In the genomic region with DNA sequence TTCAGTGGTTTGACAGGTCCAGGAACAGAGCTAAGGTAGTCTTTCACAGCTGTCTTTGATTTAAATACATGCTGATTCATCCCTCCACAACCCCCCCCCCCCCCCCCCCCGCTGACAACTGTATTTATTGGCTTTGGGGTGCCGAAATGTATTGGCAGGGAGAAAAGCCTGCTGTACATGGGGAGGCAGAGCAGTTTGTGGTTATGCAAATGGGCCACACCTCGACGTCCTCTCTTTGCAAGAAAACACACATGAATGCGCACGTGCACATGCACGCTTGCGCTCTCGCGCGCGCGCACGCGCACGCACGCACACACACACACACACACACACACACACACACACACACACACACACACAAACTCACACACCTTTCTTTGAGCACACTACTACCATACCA, we compare ENCODE assay signal across 9 mouse cellular contexts. TPM values are rescaled to one million over a fixed set of nuclear protein-coding genes. Genes with fewer than 3 reads are reported as not detected.
DNase-seq lines count a peak whose midpoint lies in the region; ATAC-seq and TF ChIP-seq lines count a peak whose summit lies in the region.
"Had no signal": no experiment of that assay in that cellular context is flagged by ENCODE, and none has a peak within 500 bp of the region (broad histone marks: within the 10 kb centered on the region; RNA-seq: fewer than 3 reads in every experiment).

No protein-coding gene starts in this region.

- no peaks in the 10 kb centered on the region for H3K79me2 ChIP-seq in heart, adult 2 months (replicated peaks; ENCODE audit: control insufficient read depth, insufficient read depth, low read length)

- no peaks in the 10 kb centered on the region for H3K36me3 ChIP-seq in heart, adult 2 months (ENCODE audit: control insufficient read depth, insufficient read depth, low read length)
- H3K36me3 ChIP-seq in limb, embryonic 13.5 days = no peaks in the 10 kb centered on the region
- H3K36me3 ChIP-seq in stomach, embryonic 16.5 days (ENCODE audit: control insufficient read depth, insufficient read depth, low read length) = no peaks in the 10 kb centered on the region

- peak overlapping the region; percentile 34 for H3K4me2 ChIP-seq in limb, embryonic 13.5 days (replicated peaks)
- H3K4me2 ChIP-seq in stomach, embryonic 16.5 days (ENCODE audit: low read depth, low read length) = 0 out of 2 replicates have a peak overlapping the region, but pooled peaks have one; percentile 17

- no peak overlapping the region for H3K27ac ChIP-seq in heart, adult 2 months
- H3K27ac ChIP-seq in limb, embryonic 13.5 days = no peak overlapping the region
- no peak overlapping the region for H3K27ac ChIP-seq in stomach, embryonic 16.5 days (ENCODE audit: low read length)

- no peak for TF ChIP-seq CTCF in heart, adult 2 months (IDR thresholded peaks at IDR 0.05)

- peak; percentile 12 for DNase-seq in heart, adult 11 months
- DNase-seq in heart, adult 2 months = no peak
- peak; percentile 31 to 45 for DNase-seq in right cerebral cortex, postnatal 10 days (ENCODE audit: low spot score in 2 of 2)
- no peak for DNase-seq in right cerebral cortex, postnatal 25 days
- DNase-seq in embryo, embryonic 10.5 days (ENCODE audit: low spot score) = no peak
- no peak for DNase-seq in kidney, postnatal 25 days
- DNase-seq: adrenal gland, adult 2 months had no signal

- no peak overlapping the region for H3K9ac ChIP-seq in heart, adult 2 months (ENCODE audit: low read depth, low read length)
- no peak overlapping the region for H3K9ac ChIP-seq in limb, embryonic 13.5 days
- H3K9ac ChIP-seq in stomach, embryonic 16.5 days (ENCODE audit: low read length) = no peak overlapping the region

- H3K4me3 ChIP-seq in heart, adult 2 months = no peak overlapping the region
- H3K4me3 ChIP-seq in limb, embryonic 13.5 days = no peak overlapping the region
- no peak overlapping the region for H3K4me3 ChIP-seq in stomach, embryonic 16.5 days (replicated peaks; ENCODE audit: low read length)

- no peak for ATAC-seq in limb, embryonic 13.5 days (ENCODE audit: low FRiP score, low read depth)
- no peak for ATAC-seq in stomach, embryonic 16.5 days (ENCODE audit: insufficient read depth, low FRiP score)

- TF ChIP-seq POLR2A in heart, adult 2 months (IDR thresholded peaks at IDR 0.05; ENCODE audit: insufficient read depth, low read depth, low read length) = no peak

- peaks cover 1% of the 10 kb centered on the region; the same call in 1 of the 2 replicates for H3K27me3 ChIP-seq in heart, adult 2 months (ENCODE audit: control insufficient read depth, insufficient read depth, low read length)
- no peaks in the 10 kb centered on the region for H3K27me3 ChIP-seq in limb, embryonic 13.5 days
- H3K27me3 ChIP-seq in stomach, embryonic 16.5 days (ENCODE audit: control insufficient read depth, insufficient read depth, low read length) = no peaks in the 10 kb centered on the region

- H3K4me1 ChIP-seq in heart, adult 2 months (ENCODE audit: control insufficient read depth, insufficient read depth, low read length) = no peaks in the 10 kb centered on the region
- H3K4me1 ChIP-seq in limb, embryonic 13.5 days = 0 out of 2 replicates have a peak, but pooled peaks cover 3% of the 10 kb centered on the region
- no peaks in the 10 kb centered on the region; the same call in 1 of the 2 replicates for H3K4me1 ChIP-seq in stomach, embryonic 16.5 days (ENCODE audit: control insufficient read depth, insufficient read depth, low read length)

- no peak for TF ChIP-seq EP300 in heart, adult 2 months (IDR thresholded peaks at IDR 0.05; ENCODE audit: insufficient read depth, low read depth, low read length)

- no peaks in the 10 kb centered on the region for H3K9me3 ChIP-seq in limb, embryonic 13.5 days
- no peaks in the 10 kb centered on the region for H3K9me3 ChIP-seq in stomach, embryonic 16.5 days (replicated peaks; ENCODE audit: control insufficient read depth, low read length)

- intact Hi-C loops in heart, adult 2 months (cut with DNase I) = no loop called here

- 70% methylated on average over 17 of the region's 17 CpGs for WGBS in heart, adult 2 months
- 65% methylated on average over 17 of the region's 17 CpGs for WGBS in limb, embryonic 13.5 days
- WGBS in stomach, embryonic 16.5 days = 73% methylated on average over 16 of the region's 17 CpGs

RNA-seq across cellular contexts. Expression of gene Gm12689, which starts 58.5 kb away (rescaled TPM):
- total RNA-seq in heart, adult 2 months (2021) = under 1 TPM in 1 of 2 experiments, not detected in 1; 0.16 TPM
- 0.21 and 0.23 TPM in 2 replicates for polyA plus RNA-seq in heart, adult 2 months (2012; rRNA removed)
- 0.18 and 0.31 TPM in 2 replicates for polyA plus RNA-seq in limb, embryonic 13.5 days (2015; fragmentation: Nextera tagmentation; extraction: Ambion mirVana)
- 0.22 TPM in 2 replicates for polyA plus RNA-seq in stomach, embryonic 16.5 days (2015; fragmentation: Nextera tagmentation; extraction: Ambion mirVana)

Comparison
In these comparisons a context has a peak if more than half of its experiments do, and no peak if none do; other contexts are left out.
1. DNase-seq: peak in heart, adult 11 months (single experiment) and right cerebral cortex, postnatal 10 days (2 of 2); none in heart, adult 2 months (0 of 2), right cerebral cortex, postnatal 25 days (single experiment), embryo, embryonic 10.5 days (single experiment) and kidney, postnatal 25 days (0 of 2).